Mouse (Mus musculus): Measurements from ENCODE around the gene Mllt11. TPM values are rescaled to one million over a fixed set of nuclear protein-coding genes. Genes with fewer than 3 reads are reported as not detected.
"Not testable (repeated sequence)": the region's sequence is repeated elsewhere in the genome, so short reads cannot be mapped to it uniquely, and the experiment has no call there.

The Mllt11 gene
- total RNA-seq, 2 experiments from 2014 or later, result 6.1 to 7.3 TPM

GRCm38 (mm10) chr3:95218466-95219137 lies 13.4 kb downstream of the Mllt11 start:
- ATAC-seq (ENCODE audit: poor library complexity, severe bottlenecking), result no peak

GRCm38 (mm10) chr3:95217255-95218134 lies 14.5 kb downstream of the Mllt11 start, which contains the start of gene Gabpb2:
TSS of gene Gabpb2 (minus strand) at chr3:95217916.
- ATAC-seq (ENCODE audit: poor library complexity, severe bottlenecking), result peak; percentile 88

GRCm38 (mm10) chr3:95216655-95217254 lies 15.2 kb downstream of the Mllt11 start:
- 0 out of 2 replicates have a peak, but pooled peaks have one; percentile 1 for ATAC-seq (ENCODE audit: poor library complexity, severe bottlenecking)

- ATAC-seq (ENCODE audit: poor library complexity, severe bottlenecking), result no peak
Measured at GRCm38 (mm10) chr3:95213609-95213975, 18.4 kb downstream of the Mllt11 start.

- not testable (repeated sequence) for ATAC-seq (ENCODE audit: poor library complexity, severe bottlenecking)
Measured at GRCm38 (mm10) chr3:95212889-95213608, 18.9 kb downstream of the Mllt11 start.

- ATAC-seq (ENCODE audit: poor library complexity, severe bottlenecking), result no peak
Measured at GRCm38 (mm10) chr3:95210585-95210984, 21.4 kb downstream of the Mllt11 start.

GRCm38 (mm10) chr3:95208286-95208685 lies 23.7 kb downstream of the Mllt11 start:
- no peak for ATAC-seq (ENCODE audit: poor library complexity, severe bottlenecking)

GRCm38 (mm10) chr3:95203880-95204279 lies 28.1 kb downstream of the Mllt11 start:
- ATAC-seq (ENCODE audit: poor library complexity, severe bottlenecking), result no peak

- no peak for ATAC-seq (ENCODE audit: poor library complexity, severe bottlenecking)
Measured at GRCm38 (mm10) chr3:95200562-95200961, 31.4 kb downstream of the Mllt11 start.

GRCm38 (mm10) chr3:95200132-95200531 lies 31.8 kb downstream of the Mllt11 start:
- no peak for ATAC-seq (ENCODE audit: poor library complexity, severe bottlenecking)

- no peak for ATAC-seq (ENCODE audit: poor library complexity, severe bottlenecking)
Measured at GRCm38 (mm10) chr3:95199101-95199500, 32.9 kb downstream of the Mllt11 start.

- no peak for ATAC-seq (ENCODE audit: poor library complexity, severe bottlenecking)
Measured at GRCm38 (mm10) chr3:95195772-95196171, 36.2 kb downstream of the Mllt11 start.

- ATAC-seq (ENCODE audit: poor library complexity, severe bottlenecking), result no peak
Measured at GRCm38 (mm10) chr3:95194721-95195135, 37.2 kb downstream of the Mllt11 start.

GRCm38 (mm10) chr3:95186888-95187287 lies 45.1 kb downstream of the Mllt11 start:
- no peak for ATAC-seq (ENCODE audit: poor library complexity, severe bottlenecking)

GRCm38 (mm10) chr3:95186100-95186499 lies 45.9 kb downstream of the Mllt11 start:
- ATAC-seq (ENCODE audit: poor library complexity, severe bottlenecking), result no peak

GRCm38 (mm10) chr3:95184796-95185577 lies 47.0 kb downstream of the Mllt11 start:
- no peak for ATAC-seq (ENCODE audit: poor library complexity, severe bottlenecking)

GRCm38 (mm10) chr3:95181841-95182240 lies 50.1 kb downstream of the Mllt11 start:
- no peak for ATAC-seq (ENCODE audit: poor library complexity, severe bottlenecking)

- ATAC-seq (ENCODE audit: poor library complexity, severe bottlenecking), result no peak
Measured at GRCm38 (mm10) chr3:95179890-95180289, 52.1 kb downstream of the Mllt11 start.

GRCm38 (mm10) chr3:95178948-95179347 lies 53.0 kb downstream of the Mllt11 start:
- ATAC-seq (ENCODE audit: poor library complexity, severe bottlenecking), result no peak

- no peak for ATAC-seq (ENCODE audit: poor library complexity, severe bottlenecking)
Measured at GRCm38 (mm10) chr3:95177583-95177982, 54.4 kb downstream of the Mllt11 start.

Data from megakaryocyte, adult 5-6 weeks (primary cell).